Mouse (Mus musculus) mouse trophoblast stem cell (cell line): ENCODE measurements around the gene BC025920.

Source experiments
- in situ Hi-C, 2 experiments: fragments of 300-500 bp; cut with MseI, MboI; formaldehyde crosslinking; loops; 2 replicates in 1 of 2; 3 replicates in 1 of 2; pipeline ENCODE4 v1.15.1; 2025

Gene BC025920

GRCm38 (mm10) chr10:81641566-81641965, 35.5 kb downstream of the BC025920 start:
- in situ Hi-C loops: loop anchor here (25.0 kb wide), 3 partner anchors 396 to 996 kb away; partner anchors contain the start of genes Zfp873 (in 2 of the 2) and Tdg (in 1 of the 2)

GRCm38 (mm10) chr10:81641978-81642647, 36.0 kb downstream of the BC025920 start:
- in situ Hi-C loops: loop anchor here (25.0 kb wide), 3 partner anchors 395 to 995 kb away; partner anchors contain the start of genes Zfp873 (in 2 of the 2) and Tdg (in 1 of the 2)

GRCm38 (mm10) chr10:81642648-81643448, 36.8 kb downstream of the BC025920 start:
- in situ Hi-C loops: loop anchor here (25.0 kb wide), 3 partner anchors 394 to 994 kb away; partner anchors contain the start of genes Zfp873 (in 2 of the 2) and Tdg (in 1 of the 2)

- in situ Hi-C loops: loop anchor here (25.0 kb wide), 3 partner anchors 394 to 994 kb away; partner anchors contain the start of genes Zfp873 (in 2 of the 2) and Tdg (in 1 of the 2)
Observed at GRCm38 (mm10) chr10:81643449-81644055, 37.5 kb downstream of the BC025920 start.

GRCm38 (mm10) chr10:81644162-81644561, 38.1 kb downstream of the BC025920 start:
- in situ Hi-C loops: loop anchor here (25.0 kb wide), 3 partner anchors 393 to 993 kb away; partner anchors contain the start of genes Zfp873 (in 2 of the 2) and Tdg (in 1 of the 2)

- in situ Hi-C loops: loop anchor here (25.0 kb wide), 3 partner anchors 393 to 993 kb away; partner anchors contain the start of genes Zfp873 (in 2 of the 2) and Tdg (in 1 of the 2)
Observed at GRCm38 (mm10) chr10:81644716-81645115, 38.6 kb downstream of the BC025920 start.

- in situ Hi-C loops: loop anchor here (25.0 kb wide), 3 partner anchors 392 to 992 kb away; partner anchors contain the start of genes Zfp873 (in 2 of the 2) and Tdg (in 1 of the 2)
Observed at GRCm38 (mm10) chr10:81645391-81645790, 39.3 kb downstream of the BC025920 start.

- in situ Hi-C loops: loop anchor here (25.0 kb wide), 3 partner anchors 391 to 991 kb away; partner anchors contain the start of genes Zfp873 (in 2 of the 2) and Tdg (in 1 of the 2)
Observed at GRCm38 (mm10) chr10:81646015-81646555, 40.0 kb downstream of the BC025920 start.

GRCm38 (mm10) chr10:81648803-81649775, 43.0 kb downstream of the BC025920 start, which contains the start of gene Gm10778:
Gene Gm10778 (plus strand): TSS chr10:81649059.
- in situ Hi-C loops: loop anchor here (25.0 kb wide), 3 partner anchors 388 to 988 kb away; partner anchors contain the start of genes Zfp873 (in 2 of the 2) and Tdg (in 1 of the 2)

- in situ Hi-C loops: no loop called here
Observed at GRCm38 (mm10) chr10:81655178-81655577, 49.1 kb downstream of the BC025920 start.

GRCm38 (mm10) chr10:81656174-81656573, 50.1 kb downstream of the BC025920 start:
- in situ Hi-C loops: no loop called here
